Mouse (Mus musculus) c-Kit-negative CD71-positive TER-119-positive erythroid progenitor cells, embryonic 14.5 days (primary cell): Measurements from ENCODE around the gene Tpm3.
A peak's percentile ranks its signal among the peaks of the same experiment; 100 is the strongest.

Experiments used
- DNase-seq: peaks from one replicate; pipeline ENCODE4 v3.0.0-alpha.2; 2013; ENCODE audit warnings: low read depth, low spot score

Gene Tpm3

GRCm38 (mm10) chr3:90072294-90072693 lies at the start of gene Tpm3:
Gene Tpm3, plus strand, starts transcription at chr3:90072649.
- no peak for DNase-seq

- DNase-seq, result no peak
Observed at GRCm38 (mm10) chr3:90034653-90035052, 37.8 kb upstream of the Tpm3 start.

- DNase-seq, result no peak
Observed at GRCm38 (mm10) chr3:90036263-90036662, 36.2 kb upstream of the Tpm3 start.

DNA sequence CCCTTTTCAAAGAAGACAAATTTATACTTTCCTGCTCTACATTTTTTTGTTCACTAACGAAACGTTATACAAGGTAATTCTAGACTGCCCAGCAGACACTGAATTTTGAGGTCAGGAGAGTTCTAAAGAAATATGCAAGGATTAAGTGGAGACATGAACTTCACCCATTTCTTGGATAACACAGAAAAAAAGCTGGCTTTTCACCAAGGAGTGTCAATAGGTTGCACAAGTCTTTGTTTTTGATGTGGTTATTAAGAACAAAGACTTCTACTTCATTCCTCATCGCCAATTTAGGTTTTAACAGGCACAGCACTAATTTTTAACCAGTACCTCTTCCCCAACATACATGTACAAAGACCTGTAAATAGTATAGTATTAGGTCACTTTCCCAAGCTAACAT lies 22.8 kb upstream of the Tpm3 start:
- no peak for DNase-seq

DNA sequence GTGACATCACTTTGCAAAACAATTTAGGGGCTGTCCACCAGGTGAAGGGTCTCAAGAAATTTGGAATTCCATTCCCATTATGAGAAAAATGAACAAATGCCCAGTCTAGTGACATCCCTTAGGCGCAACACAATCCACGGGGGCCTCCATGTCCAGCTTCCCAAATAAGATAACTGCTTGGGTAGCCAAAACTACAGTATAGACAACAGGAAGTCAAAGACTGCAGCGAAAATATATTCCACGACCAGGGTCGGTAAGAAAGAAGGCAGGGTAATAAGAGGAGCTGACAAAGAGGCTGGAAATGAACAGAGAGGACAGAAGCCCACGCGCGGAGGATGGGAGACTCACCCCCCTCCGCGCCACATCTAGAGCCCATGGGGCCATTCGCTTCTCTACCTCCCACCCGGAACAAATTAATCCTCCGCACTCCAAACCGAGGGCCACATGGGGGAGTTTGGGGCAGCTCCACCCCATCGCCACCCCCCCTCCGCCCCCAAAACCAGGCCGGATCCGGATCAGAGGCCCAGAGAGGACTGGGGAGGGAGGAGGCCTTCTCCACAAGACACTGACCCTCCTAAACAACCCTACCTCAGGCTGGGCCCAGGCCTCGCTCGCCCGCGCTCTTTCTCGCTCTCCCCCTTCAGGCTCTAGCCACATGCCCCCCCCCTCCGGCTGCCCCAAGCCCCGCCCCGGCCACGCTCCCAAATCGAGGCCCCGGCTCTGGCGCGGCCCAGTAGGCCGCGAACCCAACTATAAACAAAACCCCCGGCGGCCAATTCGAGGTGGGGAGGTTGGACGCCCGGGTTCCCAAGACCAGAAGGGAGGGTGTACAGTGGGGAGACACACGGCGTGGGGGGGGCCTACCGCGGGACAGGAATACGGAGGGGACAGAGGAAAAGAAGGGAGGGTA lies 20.8 kb upstream of the Tpm3 start, which contains the start of gene 4933434E20Rik:
4933434E20Rik (plus strand) TSS at position 196 of the 910 bp plus-strand sequence.
- DNase-seq, result peak; percentile 29

GRCm38 (mm10) chr3:90052351-90053241 lies 19.9 kb upstream of the Tpm3 start, which contains the start of gene Ubap2l:
Gene Ubap2l, minus strand, starts transcription at chr3:90052628.
- peak; percentile 90 for DNase-seq

DNA sequence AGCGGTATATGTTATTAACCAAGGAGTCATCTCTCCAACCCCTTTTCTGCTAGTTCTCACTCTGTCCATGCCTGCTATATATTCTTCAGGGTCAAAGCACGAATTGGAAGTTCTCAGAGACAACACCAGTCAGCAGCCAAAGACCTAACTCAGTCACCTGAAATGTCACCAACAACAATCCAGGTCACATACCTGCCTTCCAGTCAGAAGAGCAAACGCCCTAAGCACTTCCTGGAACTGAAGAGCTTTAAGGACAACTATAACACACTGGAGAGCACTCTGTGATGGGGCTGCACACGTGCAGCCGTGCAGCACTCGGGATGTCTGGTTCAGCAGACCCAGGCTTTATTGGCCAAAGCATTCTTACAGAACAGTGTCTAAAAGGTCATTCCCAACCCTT lies 10.9 kb upstream of the Tpm3 start:
- DNase-seq, result no peak

DNA sequence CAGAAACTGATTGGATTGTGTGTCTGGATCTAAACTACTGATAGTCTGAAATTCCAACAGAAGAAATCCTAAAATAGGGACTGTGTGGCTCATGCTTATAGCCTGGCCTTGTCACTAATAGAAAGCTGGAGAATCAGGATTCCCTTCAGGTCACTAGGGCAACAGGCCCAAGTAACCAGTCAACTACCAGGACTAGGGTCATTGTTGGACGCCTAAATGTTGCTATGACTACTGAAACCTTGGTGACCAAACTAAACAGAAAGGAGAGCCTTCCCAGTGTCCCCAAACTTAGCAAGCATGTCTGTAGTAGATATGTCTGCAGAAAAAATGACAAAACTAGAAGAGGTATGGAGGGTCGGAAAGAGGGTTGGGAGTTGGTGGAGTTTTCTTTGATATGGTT lies 9.9 kb upstream of the Tpm3 start:
- DNase-seq, result no peak

- DNase-seq, result no peak
Observed at GRCm38 (mm10) chr3:90064383-90064782, 8.1 kb upstream of the Tpm3 start.

DNA sequence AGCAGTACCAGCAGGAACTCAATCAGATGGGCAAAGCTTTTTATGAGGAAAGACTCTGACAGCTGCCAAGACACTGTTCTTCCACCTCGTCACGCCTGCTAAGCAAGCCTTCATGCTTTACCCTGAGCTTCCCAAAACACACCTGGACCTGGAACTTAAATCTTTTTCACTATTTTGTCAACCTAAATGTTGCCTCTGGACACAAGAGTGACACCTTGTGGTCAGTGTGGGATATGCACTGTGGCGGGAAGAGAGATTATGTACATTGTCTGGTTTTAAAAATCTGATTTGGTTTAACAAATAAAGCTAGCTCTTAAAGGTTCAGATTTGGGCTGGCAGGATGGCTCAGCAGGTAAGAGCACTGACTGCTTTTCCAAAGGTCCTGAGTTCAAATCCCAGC lies 6.9 kb upstream of the Tpm3 start:
- peak; percentile 40 for DNase-seq

GRCm38 (mm10) chr3:90067851-90068250 lies 4.6 kb upstream of the Tpm3 start:
- DNase-seq, result no peak

DNA sequence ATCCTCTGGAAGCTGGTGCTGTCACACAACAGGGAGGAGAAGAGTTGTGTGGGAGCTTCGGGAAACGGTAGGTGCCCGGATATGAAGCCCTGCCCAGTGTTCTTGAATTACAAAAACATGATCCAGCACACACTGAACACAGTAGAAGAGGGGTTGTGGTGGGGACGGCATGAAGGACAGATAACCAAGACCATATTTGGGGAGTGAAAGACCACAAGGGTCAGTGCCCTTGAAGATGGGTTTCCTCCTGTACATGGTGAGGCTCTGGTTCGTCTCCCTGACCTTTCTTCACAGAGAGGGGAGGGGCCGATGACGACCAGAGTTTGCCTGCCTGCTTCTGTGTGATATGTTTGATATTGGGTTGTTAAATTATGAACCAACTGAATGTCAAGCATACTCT lies 2.8 kb upstream of the Tpm3 start:
- DNase-seq, result no peak

DNA sequence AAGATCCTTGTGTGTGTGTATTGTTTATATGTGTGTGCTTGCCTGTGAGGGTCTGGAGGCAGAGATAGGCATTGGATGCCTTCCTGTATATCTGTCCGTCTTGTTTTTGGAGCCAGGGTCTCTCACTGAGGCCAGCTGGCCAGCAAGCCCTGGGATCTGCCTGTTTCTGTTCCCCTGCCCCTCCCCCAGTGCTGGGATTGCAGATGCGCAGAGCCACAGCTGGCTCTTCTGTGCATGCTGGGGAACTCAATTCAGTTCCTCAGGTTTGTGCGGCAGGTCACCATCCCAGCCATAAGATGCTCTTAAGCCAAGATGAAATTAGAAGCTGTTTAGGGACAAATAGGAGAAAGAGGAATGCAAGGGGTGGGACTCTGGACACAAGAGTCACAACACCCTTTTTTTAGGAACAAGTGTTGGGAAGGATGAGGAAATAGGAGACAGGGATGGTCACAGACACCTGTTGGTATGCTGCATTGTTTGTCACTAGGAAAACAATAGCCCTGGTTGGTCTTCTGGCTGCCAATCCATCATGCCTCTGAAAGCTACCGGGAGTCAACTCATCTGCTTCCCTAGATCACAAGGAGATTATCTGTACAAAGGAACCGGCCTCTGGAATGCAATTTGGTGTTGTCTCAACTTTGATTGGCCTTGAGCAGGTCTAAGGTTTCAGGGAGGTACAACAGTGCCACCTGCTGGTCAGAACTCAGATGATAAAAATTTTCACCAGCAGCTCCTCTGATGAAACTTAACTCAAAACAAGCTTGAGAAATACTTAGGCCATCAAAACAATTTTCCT lies 4.7 kb downstream of the Tpm3 start:
- peak; percentile 75 for DNase-seq

DNA sequence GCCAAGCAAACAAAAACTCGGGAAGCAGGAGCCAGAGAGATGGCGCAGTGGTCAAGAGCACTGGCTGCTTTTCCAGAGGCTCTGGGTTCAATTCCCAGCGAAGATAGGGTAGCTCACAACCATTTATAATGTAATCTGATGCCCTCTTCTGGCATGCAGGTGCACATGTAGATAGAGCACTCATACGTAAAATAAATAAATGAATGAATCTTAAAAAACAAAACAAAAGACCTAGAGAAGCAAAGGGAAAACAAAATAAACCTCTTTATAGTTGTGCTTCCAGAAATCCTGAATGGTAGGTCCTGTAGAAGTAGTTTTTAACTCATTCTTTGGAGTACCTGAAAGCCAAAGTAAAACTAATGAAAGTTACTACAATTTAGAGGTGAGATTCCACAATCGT lies 5.8 kb downstream of the Tpm3 start:
- DNase-seq, result no peak

GRCm38 (mm10) chr3:90079133-90079762 lies 6.8 kb downstream of the Tpm3 start:
- DNase-seq, result peak; percentile 88

DNA sequence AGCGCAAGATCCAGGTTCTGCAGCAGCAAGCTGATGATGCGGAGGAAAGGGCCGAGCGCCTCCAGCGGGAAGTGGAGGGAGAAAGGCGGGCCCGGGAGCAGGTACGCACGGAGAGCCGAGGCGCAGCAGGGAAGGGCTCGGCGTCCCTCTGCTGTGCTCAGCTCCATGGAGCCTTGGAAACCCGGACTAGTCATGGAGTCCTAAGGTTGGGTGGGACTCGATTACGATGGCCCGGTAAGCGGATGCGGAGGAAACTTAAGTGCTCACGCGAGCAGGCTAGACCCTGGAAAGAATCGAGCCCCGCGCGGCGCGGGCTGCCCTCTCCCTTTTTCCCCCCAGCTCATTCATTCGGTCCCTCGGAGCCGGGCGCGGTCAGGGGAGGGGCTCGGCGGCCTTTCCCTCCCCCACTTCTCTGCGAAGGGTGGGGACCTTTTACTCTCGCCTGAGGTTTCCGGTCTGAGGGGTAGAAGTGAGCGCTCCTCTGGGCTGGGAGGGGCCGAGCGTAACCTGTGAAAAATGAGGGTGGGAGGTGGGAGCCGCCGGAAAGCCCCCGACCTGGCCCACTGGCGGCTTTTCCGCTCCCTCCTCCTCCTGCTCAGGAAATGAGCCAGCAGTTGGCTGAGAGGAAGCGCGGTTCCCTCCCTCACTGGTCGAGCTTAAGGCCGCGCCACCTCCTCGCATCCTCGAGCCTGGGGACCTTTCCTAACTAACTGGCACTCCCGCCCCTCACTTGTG lies 7.5 kb downstream of the Tpm3 start:
- DNase-seq, result peak; percentile 46

- no peak for DNase-seq
Observed at GRCm38 (mm10) chr3:90080498-90080863, 8.0 kb downstream of the Tpm3 start.

GRCm38 (mm10) chr3:90081365-90082240 lies 9.2 kb downstream of the Tpm3 start:
- no peak for DNase-seq

- no peak for DNase-seq
Observed at GRCm38 (mm10) chr3:90083034-90083433, 10.6 kb downstream of the Tpm3 start.
